Mouse (Mus musculus): Measurements from ENCODE around the gene Gm21762. TPM values are rescaled to one million over a fixed set of nuclear protein-coding genes. Genes with fewer than 3 reads are reported as not detected.
"Not testable (repeated sequence)": the region's sequence is repeated elsewhere in the genome, so short reads cannot be mapped to it uniquely, and the experiment has no call there.

The Gm21762 gene
- polyA plus RNA-seq (2012; rRNA removed), result 2.6 and 4.0 TPM in 2 replicates

DNA sequence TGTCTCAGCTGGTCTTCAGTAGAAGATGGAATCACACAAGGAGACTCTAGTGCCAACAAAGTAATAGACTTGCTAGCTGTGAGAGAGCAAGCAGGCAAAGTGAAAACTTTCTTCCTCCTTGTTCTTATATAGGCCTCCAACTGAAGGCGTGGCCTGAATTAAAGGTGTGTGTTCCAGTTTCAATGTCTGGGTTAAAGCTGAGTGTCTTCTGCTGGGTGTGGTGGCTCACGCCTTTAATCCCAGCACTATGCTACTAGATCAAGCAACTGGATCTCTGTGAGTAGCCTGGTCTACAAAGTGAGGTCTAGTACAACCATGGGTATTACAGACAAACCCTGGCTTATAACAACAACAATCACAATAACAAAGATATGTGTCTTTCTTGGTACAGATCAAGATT, at the start of gene Gm21762:
Gm21762 (minus strand) TSS at position 101 of the 400 bp plus-strand sequence.
- not testable (repeated sequence) for H3K36me3 ChIP-seq (ENCODE audit: control insufficient read depth, insufficient read depth, low read length); H3K27me3 ChIP-seq (ENCODE audit: control insufficient read depth, insufficient read depth, low read length); H3K4me3 ChIP-seq (ENCODE audit: control insufficient read depth, insufficient read depth, low read length); H3K4me1 ChIP-seq (replicated peaks; ENCODE audit: control insufficient read depth, insufficient read depth, low read length); DNase-seq; H3K27ac ChIP-seq (ENCODE audit: control insufficient read depth, insufficient read depth, low read length)
- no CpG with 5 or more reads among the region's 2 CpGs for WGBS

DNA sequence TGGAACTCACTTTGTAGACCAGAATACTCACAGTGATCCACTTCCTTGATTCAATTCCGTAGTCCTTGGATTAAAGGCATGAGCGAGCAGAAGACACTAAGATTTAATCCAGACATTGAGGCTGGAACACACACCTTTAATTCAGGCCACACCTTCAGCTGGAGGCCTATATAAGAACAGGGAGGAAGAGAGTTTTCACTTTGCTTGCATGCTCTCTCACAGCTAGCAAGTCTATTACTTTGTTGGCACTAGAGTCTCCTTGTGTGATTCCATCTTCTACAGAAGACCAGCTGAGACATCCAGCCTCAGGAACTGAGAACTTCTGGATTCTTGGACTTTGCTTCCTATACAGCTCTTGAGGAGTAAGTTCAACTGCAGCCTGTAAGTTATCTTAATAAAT, 47.1 kb upstream of the Gm21762 start, which contains the start of gene AF067061:
AF067061 (plus strand) TSS at position 245 of the 400 bp plus-strand sequence.
- not testable (repeated sequence) for H3K27ac ChIP-seq (ENCODE audit: control insufficient read depth, insufficient read depth, low read length); H3K4me1 ChIP-seq (replicated peaks; ENCODE audit: control insufficient read depth, insufficient read depth, low read length); H3K36me3 ChIP-seq (ENCODE audit: control insufficient read depth, insufficient read depth, low read length); H3K27me3 ChIP-seq (ENCODE audit: control insufficient read depth, insufficient read depth, low read length); H3K4me3 ChIP-seq (ENCODE audit: control insufficient read depth, insufficient read depth, low read length); DNase-seq
- 95% methylated on average over 2 of the region's 2 CpGs for WGBS

DNA sequence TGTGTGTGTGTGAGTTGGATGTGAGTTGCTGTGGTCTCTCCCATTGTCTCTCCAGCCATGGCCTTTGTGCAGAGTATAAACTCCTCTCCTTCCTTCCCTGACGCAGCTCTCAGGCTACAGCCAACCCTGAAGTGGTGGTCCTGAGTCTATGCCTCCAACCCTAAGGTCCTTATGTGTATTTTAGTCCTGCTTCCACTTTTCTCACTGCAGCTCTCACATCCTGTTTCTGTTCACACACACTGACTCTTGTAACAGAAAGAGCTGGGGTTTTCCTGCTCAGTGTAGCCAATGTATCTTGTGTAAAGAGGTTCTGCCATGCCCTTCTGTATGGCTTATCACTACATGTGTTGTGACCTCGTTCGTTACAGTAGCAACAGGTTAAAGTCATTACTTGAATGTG, 44.0 kb upstream of the Gm21762 start:
- WGBS, result 32% methylated on average over 3 of the region's 3 CpGs
- not testable (repeated sequence) for DNase-seq; H3K4me3 ChIP-seq (ENCODE audit: control insufficient read depth, insufficient read depth, low read length); H3K27ac ChIP-seq (ENCODE audit: control insufficient read depth, insufficient read depth, low read length); H3K27me3 ChIP-seq (ENCODE audit: control insufficient read depth, insufficient read depth, low read length); H3K36me3 ChIP-seq (ENCODE audit: control insufficient read depth, insufficient read depth, low read length); H3K4me1 ChIP-seq (replicated peaks; ENCODE audit: control insufficient read depth, insufficient read depth, low read length)

DNA sequence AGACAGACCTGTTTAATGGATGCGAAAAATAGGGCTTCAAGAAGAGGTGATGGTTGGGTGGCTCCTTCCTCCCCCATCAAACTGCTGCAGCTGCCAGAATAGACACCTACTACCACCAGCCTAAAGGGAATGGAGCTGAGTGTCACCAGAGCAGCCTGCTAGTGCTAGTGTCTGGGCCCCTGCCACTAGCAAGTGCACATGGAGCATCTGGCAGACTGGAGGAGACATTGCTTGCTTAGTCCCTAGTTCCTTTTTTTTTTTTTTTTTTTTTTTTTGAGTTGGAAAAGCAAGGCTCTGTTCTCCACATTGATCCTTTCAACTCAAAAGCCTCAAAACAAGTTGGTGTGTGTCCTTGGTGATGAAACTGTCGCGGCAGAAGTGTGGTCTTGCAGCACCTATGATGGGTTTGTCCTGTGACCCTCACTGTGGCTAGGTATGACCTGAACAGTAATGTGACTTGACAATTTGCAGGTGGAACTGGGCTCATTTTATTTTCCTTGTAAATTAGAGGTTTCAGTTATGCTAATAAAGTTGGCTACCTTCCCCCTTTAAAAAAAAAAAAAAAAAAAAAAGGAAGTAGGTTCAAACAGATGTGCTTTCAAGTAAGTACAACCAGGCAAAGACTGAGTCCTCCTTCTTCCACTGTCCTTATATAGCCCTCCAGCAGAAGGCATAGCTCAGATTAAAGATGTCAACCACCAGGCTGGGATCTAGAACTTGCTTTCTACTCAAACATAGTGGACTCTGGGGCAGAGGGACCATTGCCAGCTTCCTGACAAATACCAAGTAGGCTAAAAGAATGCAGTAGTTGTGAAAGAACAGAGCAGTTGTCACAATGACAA, 43.3 kb upstream of the Gm21762 start:
- H3K4me1 ChIP-seq (replicated peaks; ENCODE audit: control insufficient read depth, insufficient read depth, low read length); H3K27ac ChIP-seq (ENCODE audit: control insufficient read depth, insufficient read depth, low read length); H3K27me3 ChIP-seq (ENCODE audit: control insufficient read depth, insufficient read depth, low read length); DNase-seq; H3K4me3 ChIP-seq (ENCODE audit: control insufficient read depth, insufficient read depth, low read length); H3K36me3 ChIP-seq (ENCODE audit: control insufficient read depth, insufficient read depth, low read length): not testable (repeated sequence)
- WGBS, result 43% methylated on average over 3 of the region's 3 CpGs

DNA sequence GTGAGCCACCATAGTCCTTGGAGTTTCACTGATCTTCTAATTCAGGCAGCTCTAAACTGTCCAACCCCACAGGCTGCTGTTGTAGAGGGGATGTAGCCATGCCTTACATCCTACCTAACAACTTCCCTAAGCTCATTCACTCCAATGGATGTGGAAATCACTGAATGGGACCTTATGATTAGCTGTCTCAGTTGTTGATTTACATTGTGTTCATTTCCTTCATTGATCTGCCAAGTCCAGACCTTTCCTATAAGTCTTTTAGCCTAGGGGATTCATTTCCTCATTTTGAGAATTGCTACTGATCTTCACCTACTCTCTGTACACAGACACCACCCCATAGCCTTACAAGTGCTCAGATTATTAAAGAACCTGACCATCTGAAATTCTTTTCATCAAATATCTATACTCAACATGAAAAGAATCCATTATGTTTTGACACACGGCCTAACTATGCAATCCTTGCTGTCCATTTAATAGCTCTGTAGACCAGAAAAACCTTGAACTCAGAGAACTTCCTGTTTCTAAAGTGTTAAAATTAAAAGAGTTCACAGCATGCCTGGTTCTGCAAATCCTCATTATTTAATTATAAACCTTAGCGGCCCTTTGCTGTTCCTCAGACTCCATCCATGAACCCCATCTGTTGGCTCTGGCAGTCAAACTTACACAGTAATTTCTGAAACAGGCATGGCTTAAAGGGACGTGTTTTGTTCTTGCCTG, 35.6 kb upstream of the Gm21762 start:
- WGBS, result 79% methylated on average over 2 of the region's 3 CpGs
- H3K27me3 ChIP-seq (ENCODE audit: control insufficient read depth, insufficient read depth, low read length); H3K4me1 ChIP-seq (replicated peaks; ENCODE audit: control insufficient read depth, insufficient read depth, low read length); DNase-seq; H3K36me3 ChIP-seq (ENCODE audit: control insufficient read depth, insufficient read depth, low read length); H3K4me3 ChIP-seq (ENCODE audit: control insufficient read depth, insufficient read depth, low read length); H3K27ac ChIP-seq (ENCODE audit: control insufficient read depth, insufficient read depth, low read length): not testable (repeated sequence)

DNA sequence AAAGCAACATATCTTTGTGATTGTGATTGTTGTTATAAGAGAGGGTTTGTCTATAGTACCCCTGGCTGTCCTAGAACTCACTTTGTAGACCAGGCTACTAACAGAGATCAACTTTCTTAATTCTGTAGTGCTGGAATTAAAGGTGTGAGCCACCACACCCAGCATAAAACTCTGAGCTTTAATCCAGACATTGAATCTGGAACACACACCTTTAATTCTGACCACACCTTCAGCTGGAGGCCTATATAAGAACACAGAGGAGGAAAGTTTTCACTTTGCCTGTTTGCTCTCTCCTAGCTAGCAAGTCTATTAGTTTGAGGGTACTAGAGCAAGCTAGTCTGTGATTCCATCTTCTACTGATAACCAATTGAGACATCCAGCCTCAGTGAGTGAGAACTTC, 23.1 kb upstream of the Gm21762 start, which contains the start of gene Gm21731:
Gm21731 (plus strand) TSS at position 301 of the 400 bp plus-strand sequence.
- H3K27me3 ChIP-seq (ENCODE audit: control insufficient read depth, insufficient read depth, low read length); H3K36me3 ChIP-seq (ENCODE audit: control insufficient read depth, insufficient read depth, low read length); H3K4me1 ChIP-seq (replicated peaks; ENCODE audit: control insufficient read depth, insufficient read depth, low read length); H3K27ac ChIP-seq (ENCODE audit: control insufficient read depth, insufficient read depth, low read length); H3K4me3 ChIP-seq (ENCODE audit: control insufficient read depth, insufficient read depth, low read length); DNase-seq: not testable (repeated sequence)

DNA sequence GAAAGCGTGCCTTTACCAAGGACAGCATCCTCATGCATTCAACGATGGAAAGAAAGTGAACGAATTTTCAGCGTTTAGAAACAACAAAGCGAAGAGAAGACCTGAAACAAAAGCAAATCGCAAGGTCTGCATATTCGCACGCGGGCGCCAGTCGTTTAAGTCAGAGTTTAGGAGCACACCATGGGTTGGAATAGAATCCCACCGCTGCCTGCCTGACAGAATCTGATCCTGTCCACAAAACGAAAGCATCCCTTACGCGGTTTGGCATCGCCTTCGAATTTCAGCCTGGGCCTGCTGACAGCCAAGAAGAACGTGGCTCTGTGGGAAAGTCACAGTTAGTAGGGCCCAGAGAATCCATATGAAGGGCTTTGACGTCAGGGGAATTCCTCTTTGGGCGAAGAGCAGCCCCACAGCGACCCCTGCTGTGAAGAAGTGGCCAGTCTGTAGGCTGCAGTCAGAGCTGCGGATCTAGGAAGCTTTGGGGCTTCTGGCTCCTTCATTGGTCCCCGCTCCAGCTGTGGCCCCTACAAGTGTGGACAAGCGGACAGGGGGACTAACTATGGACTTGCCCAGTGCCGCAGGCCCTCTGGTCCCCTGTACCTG, 16.8 kb upstream of the Gm21762 start:
- WGBS, result 78% methylated on average over 14 of the region's 25 CpGs
- H3K4me1 ChIP-seq (replicated peaks; ENCODE audit: control insufficient read depth, insufficient read depth, low read length); H3K27me3 ChIP-seq (ENCODE audit: control insufficient read depth, insufficient read depth, low read length); H3K4me3 ChIP-seq (ENCODE audit: control insufficient read depth, insufficient read depth, low read length); H3K27ac ChIP-seq (ENCODE audit: control insufficient read depth, insufficient read depth, low read length); DNase-seq; H3K36me3 ChIP-seq (ENCODE audit: control insufficient read depth, insufficient read depth, low read length): not testable (repeated sequence)

DNA sequence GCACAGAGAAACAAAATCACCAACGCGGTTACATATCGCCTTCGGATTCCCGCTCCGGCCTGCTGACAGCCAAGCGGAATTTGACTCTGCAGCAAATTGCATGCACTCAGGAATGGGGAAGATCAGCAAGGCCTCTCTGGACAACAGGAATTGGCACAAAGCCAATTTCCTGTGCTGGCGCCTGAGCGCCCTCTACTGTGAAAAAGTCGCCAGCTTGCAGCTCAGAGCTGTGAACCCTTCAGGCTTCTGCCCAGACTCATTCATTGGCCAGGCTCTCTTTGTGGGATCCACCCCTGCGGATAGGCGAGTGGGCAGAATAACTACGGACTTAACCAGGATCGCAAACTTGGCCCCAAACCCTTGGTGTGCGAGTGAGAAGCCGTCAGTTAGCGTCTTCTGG, 16.1 kb upstream of the Gm21762 start:
- H3K27me3 ChIP-seq (ENCODE audit: control insufficient read depth, insufficient read depth, low read length), result not testable (repeated sequence)
- WGBS, result 97% methylated on average over 17 of the region's 17 CpGs

DNA sequence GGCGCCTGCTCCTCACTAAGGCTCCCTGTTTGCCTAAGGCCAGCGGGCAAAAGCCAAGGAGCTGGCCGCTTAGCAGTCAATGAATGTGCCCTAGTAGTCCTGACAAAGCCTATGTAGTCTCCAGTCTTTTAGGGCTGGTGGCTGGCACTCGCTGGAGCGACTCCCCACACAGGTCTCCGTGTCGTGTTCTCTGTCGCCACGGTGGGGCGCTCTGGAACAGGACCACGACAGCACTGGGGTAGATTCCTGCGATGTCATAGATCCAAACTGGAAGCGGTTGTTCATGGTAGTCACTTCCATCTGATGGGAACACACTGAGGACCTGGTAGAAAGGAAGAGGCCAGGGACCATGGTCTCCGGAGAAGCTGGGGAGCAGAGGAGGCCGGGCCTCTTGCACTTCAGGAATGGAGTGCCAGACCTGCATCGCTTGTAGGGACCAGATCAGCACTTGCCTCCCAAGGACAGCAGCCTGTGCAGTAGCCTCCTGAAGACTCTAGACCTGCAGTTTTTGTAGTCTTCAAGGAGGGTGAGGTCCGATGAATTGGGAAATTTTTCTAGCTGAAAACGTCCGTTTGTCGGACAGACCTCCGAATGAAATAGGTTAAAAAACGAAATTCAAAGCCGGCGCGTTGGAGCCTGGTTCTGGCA, 7.4 kb upstream of the Gm21762 start:
- not testable (repeated sequence) for H3K4me3 ChIP-seq (ENCODE audit: control insufficient read depth, insufficient read depth, low read length); H3K36me3 ChIP-seq (ENCODE audit: control insufficient read depth, insufficient read depth, low read length); H3K4me1 ChIP-seq (replicated peaks; ENCODE audit: control insufficient read depth, insufficient read depth, low read length); DNase-seq; H3K27ac ChIP-seq (ENCODE audit: control insufficient read depth, insufficient read depth, low read length); H3K27me3 ChIP-seq (ENCODE audit: control insufficient read depth, insufficient read depth, low read length)
- WGBS, result 98% methylated on average over 16 of the region's 25 CpGs

More for the DNA sequence above, 16.1 kb upstream of the Gm21762 start:
- H3K27ac ChIP-seq (ENCODE audit: control insufficient read depth, insufficient read depth, low read length); DNase-seq; H3K36me3 ChIP-seq (ENCODE audit: control insufficient read depth, insufficient read depth, low read length); H3K4me3 ChIP-seq (ENCODE audit: control insufficient read depth, insufficient read depth, low read length); H3K4me1 ChIP-seq (replicated peaks; ENCODE audit: control insufficient read depth, insufficient read depth, low read length): not testable (repeated sequence)

DNA sequence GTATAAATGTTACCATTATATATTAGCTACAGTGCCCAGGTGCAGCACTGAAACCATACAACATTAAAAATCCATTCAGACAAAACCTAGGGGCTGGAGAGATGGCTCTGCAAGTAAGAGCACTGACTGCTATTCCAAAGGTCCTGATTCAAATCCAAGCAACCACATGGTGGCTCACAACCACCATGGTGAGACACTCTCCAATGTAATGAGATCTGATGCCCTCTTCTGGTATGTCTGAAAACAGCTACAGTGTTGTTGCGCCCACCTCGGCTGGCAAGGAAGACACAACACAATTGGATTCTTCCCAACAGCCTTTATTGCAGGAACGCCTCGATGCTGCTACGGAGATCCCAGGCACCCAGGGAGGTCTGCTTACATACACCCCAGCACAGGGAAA, 5.2 kb upstream of the Gm21762 start:
- H3K27me3 ChIP-seq (ENCODE audit: control insufficient read depth, insufficient read depth, low read length); H3K27ac ChIP-seq (ENCODE audit: control insufficient read depth, insufficient read depth, low read length); H3K4me3 ChIP-seq (ENCODE audit: control insufficient read depth, insufficient read depth, low read length); H3K36me3 ChIP-seq (ENCODE audit: control insufficient read depth, insufficient read depth, low read length); H3K4me1 ChIP-seq (replicated peaks; ENCODE audit: control insufficient read depth, insufficient read depth, low read length); DNase-seq: not testable (repeated sequence)
- WGBS, result 93% methylated on average over 5 of the region's 5 CpGs

Measured in thymus, adult 2 months (tissue).